Mouse (Mus musculus): ENCODE results near the gene Tor4a. TPM values are rescaled to one million over a fixed set of nuclear protein-coding genes. Genes with fewer than 3 reads are reported as not detected.

The Tor4a gene
- polyA plus RNA-seq, 1 experiment from 2014 or later, result 1.6 TPM

DNA sequence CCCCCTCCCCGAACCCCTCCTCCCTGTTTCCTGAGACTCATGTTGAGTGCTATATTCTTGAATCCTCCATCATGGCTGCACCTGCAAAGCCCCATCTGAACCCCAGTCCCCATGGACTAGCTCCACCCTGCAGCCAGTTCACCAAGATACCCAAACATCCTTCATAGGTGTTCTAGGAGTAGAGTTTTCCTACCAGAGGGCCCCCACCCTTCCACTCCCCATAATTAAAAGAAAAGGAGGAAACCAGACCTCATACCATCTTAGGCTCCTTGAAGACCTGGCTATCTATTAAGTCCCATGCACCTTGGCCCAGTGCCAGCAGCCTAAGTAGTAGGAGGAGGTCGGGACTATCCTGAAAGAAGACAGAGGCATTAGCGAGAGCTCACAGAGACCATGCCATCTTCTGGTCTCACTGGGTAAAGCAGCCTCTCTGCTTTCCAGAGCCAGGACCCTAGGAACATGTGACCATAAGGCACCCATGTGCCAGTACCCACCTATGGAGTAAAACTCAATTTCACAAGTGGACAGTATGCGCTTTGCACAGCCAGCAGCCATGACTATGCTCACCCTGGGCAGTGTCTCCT is 7.0 kb upstream of the Tor4a start:
- H3K36me3 ChIP-seq, result peaks cover 90% of the 10 kb centered on the region
- H3K9me3 ChIP-seq, result no peaks in the 10 kb centered on the region
- no peak overlapping the region for H3K27ac ChIP-seq (replicated peaks)
- no peak overlapping the region for H3K9ac ChIP-seq (replicated peaks)
- H3K4me1 ChIP-seq, result no peaks in the 10 kb centered on the region; the same call in 1 of the 2 replicates
- 66% methylated on average over 4 of the region's 4 CpGs for WGBS
- H3K4me2 ChIP-seq (replicated peaks), result no peak overlapping the region
- H3K27me3 ChIP-seq, result no peaks in the 10 kb centered on the region
- no peak; the same call in 1 of the 2 replicates for ATAC-seq (ENCODE audit: low FRiP score, low read depth)
- no peak overlapping the region for H3K4me3 ChIP-seq

DNA sequence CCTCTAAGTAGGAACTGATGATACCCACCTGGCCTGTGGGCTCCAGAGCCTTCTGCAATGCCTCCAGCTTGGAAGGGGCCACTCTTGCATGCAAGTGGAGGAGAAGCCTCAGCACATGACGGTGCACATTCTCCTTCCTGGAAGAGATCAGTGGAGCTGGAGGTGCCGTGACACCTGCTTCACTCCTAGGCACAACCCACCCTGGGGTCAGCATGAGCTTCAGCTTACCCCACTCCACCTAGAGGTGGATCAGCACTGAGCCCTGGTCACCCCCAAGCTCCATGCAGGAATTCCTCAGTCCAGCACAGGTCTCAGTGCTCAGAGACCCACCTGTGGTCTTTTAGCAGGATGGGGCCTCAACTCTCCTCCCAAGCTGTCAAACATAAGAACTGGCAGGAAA is 3.9 kb upstream of the Tor4a start:
- Histone ChIP-seq H3K4me1 (peaks cover 6% of the 10 kb centered on the region; the same call in 1 of the 2 replicates), H3K9me3 (no peaks in the 10 kb centered on the region), H3K9ac (replicated peaks) (no peak overlapping the region), H3K27me3 (peaks cover 22% of the 10 kb centered on the region), H3K4me3 (no peak overlapping the region), H3K4me2 (replicated peaks) (no peak overlapping the region), H3K36me3 (peaks cover 62% of the 10 kb centered on the region), H3K27ac (replicated peaks) (no peak overlapping the region)
- ATAC-seq (ENCODE audit: low FRiP score, low read depth), result no peak
- 94% methylated on average over 2 of the region's 2 CpGs for WGBS

DNA sequence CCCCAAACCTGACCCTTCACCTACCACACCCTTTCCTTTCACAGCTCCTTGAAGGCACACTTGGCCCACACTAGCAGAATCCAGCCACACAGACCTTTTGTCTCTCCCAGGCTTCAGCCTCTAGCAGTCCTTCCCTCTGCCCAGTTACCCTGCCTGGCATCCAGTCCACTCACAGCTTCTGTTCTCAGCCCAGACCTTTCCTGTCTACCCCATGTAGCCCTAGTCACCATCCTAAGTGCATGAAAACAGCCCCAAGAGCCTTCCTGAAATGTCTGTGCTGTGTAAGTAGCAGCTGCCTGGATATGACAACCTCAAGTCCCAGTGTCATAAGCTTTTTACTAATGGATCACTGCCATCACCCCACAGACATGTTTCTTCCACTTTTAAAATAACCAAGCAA is 1.3 kb upstream of the Tor4a start:
- peaks cover 44% of the 10 kb centered on the region for H3K27me3 ChIP-seq

DNA sequence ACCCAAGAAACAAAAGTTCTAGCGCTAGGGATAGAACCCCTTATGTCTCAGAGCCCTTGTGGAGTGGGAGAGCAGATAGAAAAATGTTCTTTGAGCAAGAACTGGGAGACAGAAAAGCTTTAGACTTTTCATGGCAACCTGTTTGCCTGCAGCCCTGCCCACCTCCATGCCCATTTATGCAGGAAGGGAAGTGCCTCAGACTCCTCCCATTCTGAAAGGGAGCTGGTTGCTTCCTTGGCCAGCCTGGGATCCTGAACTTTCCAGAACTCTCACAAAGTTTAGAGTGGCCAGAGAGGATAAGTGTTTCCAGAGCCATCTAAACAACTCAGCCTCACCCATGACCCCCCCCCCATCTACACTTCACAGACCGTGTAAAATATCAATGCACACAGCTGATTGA is 505 bp upstream of the Tor4a start:
- Histone ChIP-seq H3K9ac (replicated peaks) (no peak overlapping the region), H3K36me3 (peaks cover 28% of the 10 kb centered on the region), H3K4me1 (peaks cover 12% of the 10 kb centered on the region), H3K27ac (replicated peaks) (no peak overlapping the region; the same call in 1 of the 2 replicates), H3K27me3 (peaks cover 44% of the 10 kb centered on the region), H3K9me3 (no peaks in the 10 kb centered on the region), H3K4me2 (replicated peaks) (no peak overlapping the region), H3K4me3 (no peak overlapping the region)
- ATAC-seq (ENCODE audit: low FRiP score, low read depth), result no peak
- WGBS, result 14% methylated on average over 2 of the region's 2 CpGs

More for the DNA sequence above, 1.3 kb upstream of the Tor4a start:
- Histone ChIP-seq H3K36me3 (peaks cover 35% of the 10 kb centered on the region), H3K9ac (replicated peaks) (no peak overlapping the region), H3K27ac (replicated peaks) (no peak overlapping the region), H3K4me3 (no peak overlapping the region), H3K4me1 (peaks cover 12% of the 10 kb centered on the region), H3K4me2 (replicated peaks) (no peak overlapping the region), H3K9me3 (no peaks in the 10 kb centered on the region)
- no peak for ATAC-seq (ENCODE audit: low FRiP score, low read depth)

DNA sequence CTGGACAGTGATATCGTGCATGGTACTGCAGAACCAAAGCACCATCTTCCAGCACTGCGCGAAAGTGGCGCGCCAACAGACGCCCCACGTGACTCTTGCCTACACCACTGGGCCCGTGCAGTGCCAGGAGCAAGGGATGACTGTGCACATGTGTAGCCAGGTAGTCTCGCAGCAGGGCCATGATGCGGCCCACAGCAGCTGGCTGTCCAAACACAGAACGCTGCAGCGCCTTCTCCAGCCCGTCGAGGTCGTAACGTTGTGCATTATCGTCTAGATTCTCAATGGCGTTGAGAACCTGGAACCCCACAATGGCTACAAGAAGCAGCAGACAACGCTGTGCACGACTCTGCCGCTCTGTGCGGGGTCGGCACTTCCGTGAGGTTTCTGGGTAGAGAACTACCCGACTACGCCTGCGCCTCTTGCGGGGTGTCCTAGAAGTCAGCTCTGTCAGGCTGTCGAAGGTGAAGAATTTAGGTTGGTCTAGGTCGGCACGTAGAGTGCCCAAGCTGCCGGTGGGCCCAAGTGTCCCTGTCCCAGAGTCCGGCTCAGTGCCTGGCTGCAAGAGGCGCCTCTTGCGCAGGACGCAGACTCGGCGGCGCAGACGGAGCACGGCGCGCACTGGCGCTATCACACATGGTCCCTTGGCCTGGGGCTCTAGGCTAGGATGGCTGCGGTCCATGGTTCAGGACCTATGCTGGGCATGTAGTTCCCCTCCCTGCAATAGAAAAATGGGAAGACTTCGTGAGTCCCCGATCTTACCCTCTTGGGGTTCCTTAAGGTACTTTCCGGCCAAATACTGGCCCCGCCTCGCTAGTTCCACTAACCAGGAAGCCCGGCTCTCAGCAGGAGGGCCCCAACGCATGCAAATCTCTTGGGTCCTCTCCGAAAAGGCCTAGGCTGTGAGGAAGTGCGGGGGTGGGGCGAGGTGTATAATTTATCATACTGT is 1.2 kb downstream of the Tor4a start:
- Histone ChIP-seq H3K4me1 (peaks cover 12% of the 10 kb centered on the region), H3K27me3 (peaks cover 44% of the 10 kb centered on the region), H3K9ac (replicated peaks) (no peak overlapping the region), H3K4me3 (0 out of 2 replicates have a peak overlapping the region, but pooled peaks have one; percentile 3), H3K4me2 (replicated peaks) (peak overlapping the region; percentile 21; the same call in 1 of the 2 replicates), H3K27ac (replicated peaks) (no peak overlapping the region), H3K9me3 (no peaks in the 10 kb centered on the region), H3K36me3 (peaks cover 11% of the 10 kb centered on the region)
- 21% methylated on average over 55 of the region's 55 CpGs for whole genome bisulfite sequencing
- ATAC-seq (ENCODE audit: low FRiP score, low read depth), result no peak

DNA sequence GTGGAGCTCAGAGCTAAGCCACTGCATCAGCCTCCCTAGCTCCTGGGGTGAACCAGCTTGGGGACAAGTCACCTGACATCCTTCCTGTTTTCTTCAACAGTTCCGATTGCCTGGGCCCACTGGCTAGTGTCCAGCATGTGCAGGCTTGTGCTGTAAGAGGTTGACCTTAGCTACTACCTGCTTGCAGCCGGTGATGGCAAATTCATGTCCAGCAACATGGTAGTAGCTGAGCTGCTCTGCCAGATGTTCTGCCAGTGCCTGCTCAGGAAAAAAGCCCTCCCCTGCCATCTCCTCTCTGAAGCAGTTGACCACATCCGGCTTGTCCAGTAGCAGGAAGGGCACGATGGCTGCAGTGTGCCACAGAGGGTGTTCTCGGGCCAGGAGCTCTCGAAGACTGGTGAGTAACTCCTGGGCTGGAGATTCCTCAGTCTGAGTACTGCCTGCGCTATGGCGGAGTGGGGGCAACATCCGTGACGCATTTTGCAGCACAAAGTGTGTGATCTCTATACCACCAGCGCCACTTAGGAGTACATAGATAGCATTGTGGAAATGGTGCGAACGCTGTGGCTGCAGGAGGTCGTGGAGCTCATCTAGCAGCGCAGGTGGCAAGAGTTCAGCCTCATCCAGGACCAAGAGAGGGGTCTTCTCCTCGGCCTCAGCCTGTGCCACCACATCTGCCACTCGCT is 2.1 kb downstream of the Tor4a start:
- H3K4me3 ChIP-seq, result no peak overlapping the region
- H3K27me3 ChIP-seq, result peaks cover 44% of the 10 kb centered on the region
- peaks cover 2% of the 10 kb centered on the region for H3K36me3 ChIP-seq
- 89% methylated on average over 17 of the region's 17 CpGs for WGBS
- ATAC-seq (ENCODE audit: low FRiP score, low read depth), result no peak
- no peak overlapping the region for H3K27ac ChIP-seq (replicated peaks)
- H3K4me1 ChIP-seq, result peaks cover 12% of the 10 kb centered on the region
- H3K9me3 ChIP-seq, result no peaks in the 10 kb centered on the region
- H3K9ac ChIP-seq (replicated peaks), result no peak overlapping the region
- no peak overlapping the region for H3K4me2 ChIP-seq (replicated peaks)

DNA sequence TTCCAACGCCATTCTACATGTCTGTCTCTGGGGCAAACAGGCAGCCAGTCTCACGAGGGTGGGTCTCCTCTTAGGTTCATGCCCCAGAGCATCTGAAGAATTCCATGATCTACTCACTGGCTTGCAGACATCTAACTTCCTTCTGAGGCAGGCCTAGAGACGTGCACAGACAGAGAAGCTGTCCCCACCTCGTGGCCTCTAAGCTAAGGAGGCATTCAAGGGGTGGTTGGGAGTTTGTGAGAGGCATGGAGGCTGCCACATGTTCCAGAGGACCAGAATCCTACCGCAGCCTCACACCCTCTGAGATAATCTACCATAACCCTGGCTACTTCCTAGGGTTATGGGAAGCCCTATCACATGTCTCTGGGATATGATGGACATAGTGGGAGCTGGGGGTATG is 2.7 kb downstream of the Tor4a start:
- H3K9ac ChIP-seq (replicated peaks), result no peak overlapping the region
- no peak overlapping the region for H3K4me3 ChIP-seq
- H3K27me3 ChIP-seq, result peaks cover 44% of the 10 kb centered on the region
- no peaks in the 10 kb centered on the region for H3K9me3 ChIP-seq
- H3K36me3 ChIP-seq, result no peaks in the 10 kb centered on the region
- H3K4me1 ChIP-seq, result peaks cover 12% of the 10 kb centered on the region
- WGBS, result 78% methylated on average over 5 of the region's 5 CpGs
- no peak overlapping the region for H3K27ac ChIP-seq (replicated peaks)
- ATAC-seq (ENCODE audit: low FRiP score, low read depth), result no peak
- H3K4me2 ChIP-seq (replicated peaks), result no peak overlapping the region

DNA sequence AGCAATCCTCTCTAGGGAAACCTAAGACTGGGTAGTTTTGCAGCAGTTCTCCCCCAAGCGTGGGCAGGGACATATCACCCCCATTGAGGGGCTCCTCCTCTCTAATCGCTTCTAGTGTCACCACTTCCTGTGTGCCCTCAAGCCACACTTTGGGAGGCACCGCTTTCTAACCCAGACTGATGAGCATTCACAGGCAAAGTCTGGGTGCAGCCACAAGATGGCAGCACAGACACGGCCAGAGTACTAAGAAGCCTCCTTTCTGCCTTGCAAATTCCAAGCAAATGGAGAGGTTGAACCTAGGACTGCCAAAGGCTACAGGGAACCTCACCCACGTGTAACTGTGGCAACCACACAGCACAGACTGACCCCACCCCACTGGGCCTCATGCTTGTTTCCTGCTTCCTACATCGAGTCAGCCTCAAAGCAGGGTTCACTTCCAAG is 3.3 kb downstream of the Tor4a start:
- H3K9ac ChIP-seq (replicated peaks), result no peak overlapping the region
- H3K36me3 ChIP-seq, result no peaks in the 10 kb centered on the region
- no peak overlapping the region for H3K4me3 ChIP-seq
- ATAC-seq (ENCODE audit: low FRiP score, low read depth), result peak; percentile 80
- 0 out of 2 replicates have a peak overlapping the region, but pooled peaks have one; percentile 2 for H3K27ac ChIP-seq (replicated peaks)
- H3K4me1 ChIP-seq, result peaks cover 12% of the 10 kb centered on the region
- H3K4me2 ChIP-seq (replicated peaks), result 0 out of 2 replicates have a peak overlapping the region, but pooled peaks have one; percentile 11
- H3K27me3 ChIP-seq, result peaks cover 44% of the 10 kb centered on the region
- H3K9me3 ChIP-seq, result no peaks in the 10 kb centered on the region
- 3% methylated on average over 6 of the region's 6 CpGs for WGBS

DNA sequence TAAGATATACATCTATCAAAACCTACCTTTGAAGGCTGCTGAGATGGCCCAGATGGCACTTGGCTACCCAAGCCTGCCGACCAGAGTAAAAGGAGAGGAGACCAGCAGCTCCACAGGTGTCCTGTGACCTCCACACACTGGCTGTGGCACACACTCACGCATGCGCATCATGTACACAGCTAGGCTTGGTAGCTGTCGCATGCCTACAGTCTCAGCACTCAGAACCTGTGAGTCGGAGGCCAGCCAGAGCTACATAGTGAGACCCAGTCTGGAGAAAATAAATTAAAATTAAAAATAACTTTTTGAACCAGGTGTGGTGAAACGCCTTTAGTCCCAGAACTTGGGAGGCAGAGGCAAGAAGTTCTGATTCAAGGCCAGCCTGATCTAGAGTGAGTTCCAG is 8.8 kb downstream of the Tor4a start:
- Histone ChIP-seq H3K36me3 (0 out of 2 replicates have a peak, but pooled peaks cover 5% of the 10 kb centered on the region), H3K4me3 (no peak overlapping the region), H3K9ac (replicated peaks) (no peak overlapping the region), H3K4me2 (replicated peaks) (no peak overlapping the region), H3K27me3 (0 out of 2 replicates have a peak, but pooled peaks cover 5% of the 10 kb centered on the region), H3K9me3 (no peaks in the 10 kb centered on the region), H3K4me1 (peaks cover 36% of the 10 kb centered on the region), H3K27ac (replicated peaks) (no peak overlapping the region)
- WGBS, result 87% methylated on average over 6 of the region's 6 CpGs
- ATAC-seq (ENCODE audit: low FRiP score, low read depth), result no peak

DNA sequence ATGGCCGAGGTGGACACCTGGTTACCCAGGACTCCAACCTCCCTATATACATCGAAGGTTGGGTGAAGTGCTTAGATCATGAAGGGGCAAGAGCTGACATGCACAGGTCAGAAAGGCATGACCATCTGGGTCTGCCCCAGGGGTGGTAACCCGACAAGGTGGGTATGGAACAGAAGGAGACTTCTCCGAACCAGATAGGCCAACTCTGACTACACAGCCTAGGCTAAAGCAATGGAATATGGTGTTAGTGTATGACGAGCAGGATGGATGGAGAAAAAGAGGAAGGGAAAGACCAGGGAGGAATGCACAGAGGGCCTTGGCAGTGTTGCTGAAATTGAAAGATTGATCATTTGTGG is 10.1 kb downstream of the Tor4a start:
- Histone ChIP-seq H3K27me3 (0 out of 2 replicates have a peak, but pooled peaks cover 5% of the 10 kb centered on the region), H3K27ac (replicated peaks) (peak overlapping the region; percentile 98), H3K9me3 (no peaks in the 10 kb centered on the region), H3K4me2 (replicated peaks) (peak overlapping the region; percentile 75), H3K4me1 (peaks cover 40% of the 10 kb centered on the region), H3K36me3 (0 out of 2 replicates have a peak, but pooled peaks cover 5% of the 10 kb centered on the region), H3K9ac (replicated peaks) (peak overlapping the region; percentile 68; the same call in 1 of the 2 replicates), H3K4me3 (peak overlapping the region; percentile 46)
- 31% methylated on average over 5 of the region's 5 CpGs for WGBS
- no peak for ATAC-seq (ENCODE audit: low FRiP score, low read depth)

DNA sequence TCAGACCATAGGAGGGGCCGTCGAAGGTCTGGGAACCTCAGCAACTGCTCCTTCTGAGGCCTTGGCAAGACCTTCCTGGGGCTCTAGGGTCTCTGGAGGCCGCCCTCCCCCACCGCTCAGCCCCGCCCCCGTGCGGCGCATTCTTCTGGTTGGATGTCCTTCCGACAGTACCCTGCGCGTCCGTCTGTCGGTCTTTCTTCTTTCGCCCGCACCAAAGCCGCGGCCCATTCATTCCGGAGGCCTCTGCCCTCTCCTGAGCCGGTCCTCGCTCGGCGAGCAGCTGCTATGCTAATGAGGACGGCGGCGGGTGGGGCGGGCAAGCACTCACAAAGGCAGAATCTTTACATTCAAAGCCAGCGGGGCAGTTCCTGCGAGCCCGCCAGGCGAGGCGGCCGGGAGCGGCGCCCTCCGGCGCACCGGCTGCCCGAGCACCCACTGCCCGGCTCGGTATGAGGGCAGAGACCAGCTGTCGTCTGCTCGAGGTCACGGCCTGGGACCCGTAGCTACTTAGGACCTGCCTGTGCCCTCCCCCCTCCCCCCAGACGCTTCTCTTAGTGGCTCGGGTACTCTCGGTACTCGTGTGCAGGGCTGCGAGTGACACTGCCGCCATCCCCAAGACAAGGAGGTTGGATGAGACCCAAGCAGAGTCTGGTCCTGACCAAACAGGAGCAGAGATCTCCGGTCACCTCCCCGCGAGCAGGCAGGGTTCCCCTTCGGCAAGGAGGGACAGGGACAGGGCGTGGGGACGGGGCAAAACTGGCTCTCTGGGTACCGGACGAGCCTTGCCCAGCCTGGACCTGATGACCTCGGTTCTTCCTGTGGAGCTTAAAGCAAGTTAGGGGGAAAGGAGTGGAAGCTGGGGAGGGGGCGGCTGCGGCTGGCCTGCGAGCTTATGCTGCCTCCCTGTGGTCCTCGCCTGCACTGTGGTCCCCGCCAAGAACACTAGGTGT is 10.8 kb downstream of the Tor4a start:
- no peaks in the 10 kb centered on the region for H3K9me3 ChIP-seq
- H3K27me3 ChIP-seq, result 0 out of 2 replicates have a peak, but pooled peaks cover 5% of the 10 kb centered on the region
- peak overlapping the region; percentile 46 for H3K4me3 ChIP-seq
- H3K4me1 ChIP-seq, result peaks cover 40% of the 10 kb centered on the region
- peak overlapping the region; percentile 68 for H3K9ac ChIP-seq (replicated peaks)
- H3K36me3 ChIP-seq, result 0 out of 2 replicates have a peak, but pooled peaks cover 5% of the 10 kb centered on the region
- ATAC-seq (ENCODE audit: low FRiP score, low read depth), result peak; percentile 83
- 1% methylated on average over 61 of the region's 64 CpGs for WGBS
- peak overlapping the region; percentile 98 for H3K27ac ChIP-seq (replicated peaks)
- H3K4me2 ChIP-seq (replicated peaks), result peak overlapping the region; percentile 75

Measured in midbrain, embryonic 12.5 days (tissue).